Mouse (Mus musculus): ENCODE measurements around the gene Kit.

DNA sequence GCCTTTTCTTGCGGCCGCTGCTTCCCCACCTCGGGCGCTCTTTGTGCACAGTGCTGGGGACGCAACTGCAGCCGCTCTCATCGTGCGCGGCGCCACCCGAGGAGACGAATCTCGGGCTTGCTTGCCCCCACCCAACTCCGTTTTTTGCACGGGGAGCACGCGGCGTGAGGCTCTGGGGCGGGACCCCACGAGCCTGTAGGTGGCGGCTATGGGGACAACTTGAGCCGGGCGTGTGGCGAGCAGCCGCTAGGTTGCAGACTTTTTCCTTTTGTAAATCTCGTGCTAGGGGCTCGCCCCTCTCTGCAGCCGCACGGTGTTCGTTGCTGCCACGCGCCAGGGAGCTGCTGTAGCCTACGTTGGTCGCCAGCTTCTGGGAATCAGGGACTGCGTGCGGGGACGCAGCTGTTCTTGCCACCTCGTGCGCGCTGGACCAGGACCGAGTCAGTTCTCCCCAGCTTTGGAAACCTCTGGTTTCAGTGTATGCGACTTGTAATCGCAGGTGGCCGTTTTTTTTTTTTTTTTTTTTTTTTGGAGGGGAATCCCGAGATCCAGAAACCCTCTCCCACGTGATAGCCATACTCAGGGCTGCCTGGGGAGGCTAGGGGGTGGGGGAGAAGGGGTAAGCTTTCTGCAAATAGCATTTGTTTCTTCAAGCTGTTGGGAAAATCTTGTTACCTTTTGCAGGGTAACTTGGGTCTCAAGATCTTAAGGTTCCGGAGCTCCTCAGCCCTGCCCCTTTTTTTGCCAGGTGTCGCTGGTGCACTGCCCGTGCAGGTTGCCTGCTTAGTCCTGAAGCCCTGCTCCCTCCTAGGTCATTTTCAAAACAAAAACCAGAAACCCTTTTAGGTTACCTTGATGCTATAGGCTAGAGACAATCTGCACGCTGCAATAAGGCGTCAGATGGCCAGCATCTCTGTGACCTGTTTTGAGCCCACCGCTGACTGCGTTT is 1.1 kb downstream of the Kit start:
- TF ChIP-seq CTCF (IDR thresholded peaks at IDR 0.05; ENCODE audit: extremely low read depth, insufficient read length, insufficient replicate concordance, low read depth, low read length) (no peak), POLR2A (IDR thresholded peaks at IDR 0.05; ENCODE audit: low read depth, low read length) (no peak)
